Mouse (Mus musculus) MEL (cell line): ENCODE measurements at regions not wholly inside any gene's neighbourhood (a gene's known extent, or its start where the extent isn't known, plus 50 kb on each side); places are given as distances from the start of the nearest gene placed in this dataset.

Experiments used
- DNase-seq: peaks from one replicate; pipeline ENCODE4 v3.0.0; 2011; ENCODE audit warnings: low read depth, low spot score
- H3K27ac ChIP-seq: 2 replicates; pipeline ENCODE4 v1.5.1; 2012; ENCODE audit warnings: low read depth, mild to moderate bottlenecking, control low read depth, low read length, moderate library complexity; ENCODE audit not compliant: control insufficient read depth
- H3K27me3 ChIP-seq, 2 experiments: fragments of 150-350 bp in 1 of 2; sonication (generic) in 1 of 2; 2 replicates each; pipeline ENCODE4 v1.6.1; 2012; ENCODE audit warnings: low read length in 2 of 2, mild to moderate bottlenecking in 2 of 2, improper control_type of control experiment in 1 of 2, moderate library complexity in 1 of 2; ENCODE audit not compliant: insufficient read depth in 2 of 2, control insufficient read depth in 1 of 2
- H3K36me3 ChIP-seq, 2 experiments: 2 replicates each; pipeline ENCODE4 v1.6.1; 2012 to 2014; ENCODE audit warnings: low read length in 2 of 2, improper control_type of control experiment in 1 of 2, inconsistent platforms in 1 of 2, mild to moderate bottlenecking in 1 of 2; ENCODE audit not compliant: insufficient read depth in 2 of 2, control insufficient read depth in 1 of 2
- H3K4me1 ChIP-seq, 2 experiments: fragments of 150-350 bp in 1 of 2; sonication (generic) in 1 of 2; 2 replicates each; pipeline ENCODE4 v1.6.1; 2012; ENCODE audit warnings: low read length in 2 of 2, improper control_type of control experiment in 1 of 2, mild to moderate bottlenecking in 1 of 2; ENCODE audit not compliant: insufficient read depth in 2 of 2, control insufficient read depth in 1 of 2
- H3K4me3 ChIP-seq, 2 experiments: fragments of 150-350 bp in 1 of 2; sonication (generic) in 1 of 2; 2 replicates each; pipeline ENCODE4 v1.5.1; 2012; ENCODE audit warnings: low read depth in 2 of 2, low read length in 2 of 2, mild to moderate bottlenecking in 2 of 2, moderate library complexity in 2 of 2, control low read depth in 1 of 2, improper control_type of control experiment in 1 of 2; ENCODE audit not compliant: control insufficient read depth in 1 of 2, insufficient read depth in 1 of 2
- H3K79me2 ChIP-seq: 2 replicates; pipeline ENCODE4 v1.6.1; 2012; ENCODE audit warnings: mild to moderate bottlenecking, low read length, moderate library complexity; ENCODE audit not compliant: control insufficient read depth, poor library complexity, insufficient read depth
- H3K9ac ChIP-seq: 2 replicates; pipeline ENCODE4 v1.6.1; 2012; ENCODE audit warnings: low read depth, mild to moderate bottlenecking, control low read depth, low read length, moderate library complexity; ENCODE audit not compliant: control insufficient read depth, poor library complexity, severe bottlenecking
- H3K9me3 ChIP-seq: fragments of 150-350 bp; sonication (generic); replicated peaks from 2 replicates; pipeline ENCODE4 v1.6.1; 2012; ENCODE audit warnings: mild to moderate bottlenecking, low read length, improper control_type of control experiment, moderate library complexity; ENCODE audit not compliant: insufficient read depth
- BHLHE40 ChIP-seq: IDR thresholded peaks from 2 replicates; pipeline ENCODE4 v1.6.1; 2012; ENCODE audit warnings: low read depth, mild to moderate bottlenecking, inconsistent platforms, low read length, improper control_type of control experiment, borderline replicate concordance
- CHD1 ChIP-seq: IDR thresholded peaks from 2 replicates; pipeline ENCODE4 v1.6.1; 2012; ENCODE audit warnings: low read depth, mild to moderate bottlenecking, inconsistent platforms, low read length, improper control_type of control experiment
- CHD2 ChIP-seq: IDR thresholded peaks from 2 replicates; pipeline ENCODE4 v1.6.1; 2011; ENCODE audit warnings: low read length, improper control_type of control experiment
- GABPA ChIP-seq: IDR thresholded peaks from 2 replicates; pipeline ENCODE4 v1.6.1; 2012; ENCODE audit warnings: low read depth, mild to moderate bottlenecking, inconsistent platforms, low read length, improper control_type of control experiment, moderate library complexity
- GATA1 ChIP-seq: IDR thresholded peaks from 2 replicates; pipeline ENCODE4 v1.6.1; 2011; ENCODE audit warnings: low read depth, low read length, improper control_type of control experiment
- JUND ChIP-seq: IDR thresholded peaks from 2 replicates; pipeline ENCODE4 v1.6.1; 2011; ENCODE audit warnings: low read depth, mild to moderate bottlenecking, improper control_type of control experiment, low read length
- KAT2A ChIP-seq: conservative IDR thresholded peaks from 2 replicates; pipeline ENCODE4 v1.6.1; 2012; ENCODE audit warnings: low read depth, low read length, improper control_type of control experiment, inconsistent platforms
- MAFK ChIP-seq: IDR thresholded peaks from 2 replicates; pipeline ENCODE4 v1.6.1; 2011; ENCODE audit warnings: low read depth, mild to moderate bottlenecking, low read length, improper control_type of control experiment, borderline replicate concordance
- MAX ChIP-seq: IDR thresholded peaks from 2 replicates; pipeline ENCODE4 v1.6.1; 2011; ENCODE audit warnings: low read length, improper control_type of control experiment
- MEF2A ChIP-seq: IDR thresholded peaks from 2 replicates; pipeline ENCODE4 v1.6.1; 2014; ENCODE audit warnings: low read depth, mild to moderate bottlenecking, inconsistent platforms, low read length, improper control_type of control experiment; ENCODE audit not compliant: poor library complexity, insufficient replicate concordance, severe bottlenecking; ENCODE audit errors: extremely low read depth
- MXI1 ChIP-seq: IDR thresholded peaks from 2 replicates; pipeline ENCODE4 v1.6.1; 2011; ENCODE audit warnings: mild to moderate bottlenecking, low read depth, low read length, improper control_type of control experiment
- MYC ChIP-seq: IDR thresholded peaks from 2 replicates; pipeline ENCODE4 v1.6.1; 2011; ENCODE audit warnings: low read depth, mild to moderate bottlenecking, low read length, improper control_type of control experiment, moderate library complexity
- NRF1 ChIP-seq: IDR thresholded peaks from 2 replicates; pipeline ENCODE4 v1.6.1; 2014; ENCODE audit warnings: low read depth, mild to moderate bottlenecking, inconsistent platforms, low read length, improper control_type of control experiment, moderate library complexity; ENCODE audit not compliant: poor library complexity, insufficient read depth, severe bottlenecking
- POLR2A ChIP-seq, 2 experiments: IDR thresholded peaks; 2 replicates each; pipeline ENCODE4 v1.6.1; 2011 to 2012; ENCODE audit warnings: low read length in 2 of 2, mild to moderate bottlenecking in 2 of 2, control low read depth in 1 of 2, improper control_type of control experiment in 1 of 2, low read depth in 1 of 2, moderate library complexity in 1 of 2; ENCODE audit not compliant: control insufficient read depth in 1 of 2, insufficient read depth in 1 of 2, poor library complexity in 1 of 2
- POLR2AphosphoS2 ChIP-seq: IDR thresholded peaks from 2 replicates; pipeline ENCODE4 v1.6.1; 2011; ENCODE audit warnings: low read length, improper control_type of control experiment
- POLR2AphosphoS5 ChIP-seq: IDR thresholded peaks from 2 replicates; pipeline ENCODE4 v1.6.1; 2012; ENCODE audit warnings: low read depth, borderline replicate concordance, mild to moderate bottlenecking, inconsistent platforms, low read length, moderate library complexity, mixed read lengths
- RAD21 ChIP-seq: IDR thresholded peaks from 2 replicates; pipeline ENCODE4 v1.6.1; 2011; ENCODE audit warnings: mild to moderate bottlenecking, low read depth, low read length, improper control_type of control experiment
- SMC3 ChIP-seq: IDR thresholded peaks from 2 replicates; pipeline ENCODE4 v1.6.1; 2011; ENCODE audit warnings: low read depth, low read length, improper control_type of control experiment
- TAL1 ChIP-seq: IDR thresholded peaks from 2 replicates; pipeline ENCODE4 v1.6.1; 2012; ENCODE audit warnings: mild to moderate bottlenecking, inconsistent platforms, low read length, moderate library complexity, mixed read lengths
- USF2 ChIP-seq, 2 experiments: IDR thresholded peaks; 2 replicates each; pipeline ENCODE4 v1.6.1; 2011 to 2012; ENCODE audit warnings: improper control_type of control experiment in 2 of 2, low read length in 2 of 2, borderline replicate concordance in 1 of 2, inconsistent platforms in 1 of 2, low read depth in 1 of 2, mild to moderate bottlenecking in 1 of 2; ENCODE audit not compliant: insufficient read depth in 1 of 2
- ZC3H11A ChIP-seq: IDR thresholded peaks from 2 replicates; pipeline ENCODE4 v1.6.1; 2012; ENCODE audit warnings: low read depth, mild to moderate bottlenecking, inconsistent platforms, low read length, improper control_type of control experiment
- ZNF384 ChIP-seq: IDR thresholded peaks from 2 replicates; pipeline ENCODE4 v1.6.1; 2012; ENCODE audit warnings: low read depth, mild to moderate bottlenecking, inconsistent platforms, low read length, improper control_type of control experiment

DNA sequence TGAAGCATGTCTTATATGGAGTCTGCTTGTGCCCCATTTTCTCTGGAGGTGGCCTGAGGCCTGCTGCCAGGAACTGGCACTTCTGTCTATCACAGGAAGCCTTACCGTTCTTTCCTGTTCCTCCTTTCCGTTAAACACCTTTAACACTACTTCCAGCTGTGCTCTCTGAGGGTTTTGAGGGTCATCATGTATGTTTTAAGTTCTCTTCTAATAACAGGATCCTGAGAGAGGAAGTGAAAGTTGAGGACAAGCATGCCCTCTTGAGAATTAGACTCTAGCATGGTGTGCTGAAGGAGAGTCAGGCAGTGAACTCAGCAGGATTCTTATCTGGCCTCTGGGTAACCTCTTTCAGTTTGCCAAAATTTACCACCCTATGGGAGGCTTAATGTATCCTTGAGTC is 418.0 kb upstream of the 9430069I07Rik start:
- 0 out of 4 replicates have a peak, but pooled peaks cover 0 to 3% of the 10 kb centered on the region in 2 experiments for H3K4me1 ChIP-seq
- peaks cover 0 to 2% of the 10 kb centered on the region in 2 experiments; a peak in 1 of 4 replicates for H3K36me3 ChIP-seq
- H3K9ac ChIP-seq, result no peak overlapping the region
- DNase-seq, result peak; percentile 39
- H3K4me3 ChIP-seq, result no peak overlapping the region
- H3K27me3 ChIP-seq, result peaks cover 2 to 5% of the 10 kb centered on the region in 2 experiments
- H3K79me2 ChIP-seq, result no peaks in the 10 kb centered on the region
- H3K9me3 ChIP-seq, result no peaks in the 10 kb centered on the region
- H3K27ac ChIP-seq, result no peak overlapping the region
- TF ChIP-seq GATA1 (0 out of 2 replicates have a peak, but pooled peaks have one; percentile 7), USF2 (IDR thresholded peaks at IDR 0.05; ENCODE audit: borderline replicate concordance in 1 of 2, insufficient read depth in 1 of 2, low read depth in 1 of 2, low read length in 2 of 2) (no peak)

GRCm38 (mm10) chr15:34751746-34752145 is 394.1 kb upstream of the 9430069I07Rik start:
- Histone ChIP-seq H3K27ac (no peak overlapping the region), H3K27me3 (peaks cover 7 to 30% of the 10 kb centered on the region in 2 experiments), H3K9ac (no peak overlapping the region), H3K36me3 (no peaks in the 10 kb centered on the region), H3K9me3 (no peaks in the 10 kb centered on the region), H3K4me3 (no peak overlapping the region), H3K4me1 (no peaks in the 10 kb centered on the region), H3K79me2 (no peaks in the 10 kb centered on the region)
- TF ChIP-seq POLR2AphosphoS5 (peak; percentile 48; the same call in 1 of the 2 replicates), CHD1 (no peak)
- no peak for DNase-seq

- H3K4me1 ChIP-seq, result no peaks in the 10 kb centered on the region
- no peak overlapping the region for H3K27ac ChIP-seq
- H3K9me3 ChIP-seq, result no peaks in the 10 kb centered on the region
- TF ChIP-seq USF2 (IDR thresholded peaks at IDR 0.05; ENCODE audit: borderline replicate concordance in 1 of 2, insufficient read depth in 1 of 2, low read depth in 1 of 2, low read length in 2 of 2) (no peak), MXI1 (no peak), MAFK (no peak), SMC3 (no peak), CHD2 (no peak), JUND (no peak), KAT2A (no peak), TAL1 (no peak), ZC3H11A (no peak), BHLHE40 (no peak), RAD21 (no peak), MEF2A (no peak), NRF1 (no peak), POLR2AphosphoS2 (no peak), POLR2A (IDR thresholded peaks at IDR 0.05; ENCODE audit: control insufficient read depth in 1 of 2, insufficient read depth in 1 of 2, low read depth in 1 of 2, low read length in 2 of 2, poor library complexity in 1 of 2) (no peak), MAX (no peak), GABPA (no peak), ZNF384 (no peak), MYC (no peak)
- no peaks in the 10 kb centered on the region for H3K36me3 ChIP-seq
- H3K9ac ChIP-seq, result no peak overlapping the region
- DNase-seq, result no peak
- no peaks in the 10 kb centered on the region for H3K79me2 ChIP-seq
- H3K4me3 ChIP-seq, result no peak overlapping the region
- H3K27me3 ChIP-seq, result peaks cover 7 to 25% of the 10 kb centered on the region in 2 experiments
Measured at GRCm38 (mm10) chr15:34751021-34751420, 393.3 kb upstream of the 9430069I07Rik start.
